Mouse (Mus musculus): ENCODE results near the gene Spred2. TPM values are rescaled to one million over a fixed set of nuclear protein-coding genes. Genes with fewer than 3 reads are reported as not detected.

Gene Spred2
- total and polyA plus RNA-seq, 3 experiments: 7.8 to 76.0 (median 25.9) TPM

DNA sequence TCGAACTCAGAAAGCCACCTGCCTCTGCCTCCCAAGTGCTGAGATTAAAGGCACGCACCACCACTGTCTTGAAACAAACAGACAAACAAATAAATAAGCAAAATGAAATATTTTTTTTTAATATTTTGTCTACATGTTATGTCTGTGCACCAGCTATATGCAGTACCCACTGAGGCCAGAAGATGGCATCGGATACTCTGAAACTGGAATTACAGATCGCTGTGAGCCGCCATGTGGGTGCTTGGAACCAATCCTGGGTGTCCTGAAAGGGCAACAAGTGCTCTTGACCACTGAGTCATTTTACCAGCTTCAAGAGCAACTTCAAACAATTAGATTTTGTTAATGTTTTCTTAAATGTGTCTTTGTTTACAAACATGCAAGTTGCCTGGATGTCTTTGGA lies 11.5 kb upstream of the Spred2 start:
- Histone ChIP-seq H3K4me3 (ENCODE audit: control insufficient read depth in 1 of 2, insufficient read depth in 1 of 2, low read depth in 2 of 2, low read length in 2 of 2) (no peak overlapping the region), H3K9ac (ENCODE audit: control insufficient read depth, low read depth, low read length, poor library complexity, severe bottlenecking) (no peak overlapping the region), H3K79me2 (ENCODE audit: control insufficient read depth, insufficient read depth, low read length, poor library complexity) (no peaks in the 10 kb centered on the region), H3K36me3 (ENCODE audit: control insufficient read depth in 1 of 2, insufficient read depth in 2 of 2, low read length in 2 of 2) (no peaks in the 10 kb centered on the region), H3K4me1 (ENCODE audit: control insufficient read depth in 1 of 2, insufficient read depth in 2 of 2, low read length in 2 of 2) (no peaks in the 10 kb centered on the region), H3K27ac (ENCODE audit: control insufficient read depth, low read depth, low read length) (no peak overlapping the region), H3K27me3 (ENCODE audit: control insufficient read depth in 1 of 2, insufficient read depth in 2 of 2, low read length in 2 of 2) (no peaks in the 10 kb centered on the region), H3K9me3 (replicated peaks; ENCODE audit: insufficient read depth, low read length) (no peaks in the 10 kb centered on the region)
- DNase-seq (ENCODE audit: low read depth, low spot score): peak; percentile 46
- TF ChIP-seq JUND (IDR thresholded peaks at IDR 0.05; ENCODE audit: low read depth, low read length) (no peak), RAD21 (IDR thresholded peaks at IDR 0.05; ENCODE audit: low read depth, low read length) (peak; percentile 65), ZNF384 (IDR thresholded peaks at IDR 0.05; ENCODE audit: low read depth, low read length) (no peak), SMC3 (IDR thresholded peaks at IDR 0.05; ENCODE audit: low read depth, low read length) (peak; percentile 66), CHD2 (IDR thresholded peaks at IDR 0.05; ENCODE audit: low read length) (no peak), CTCF (IDR thresholded peaks at IDR 0.05 in 2 of 3, conservative IDR thresholded peaks at IDR 0.05 in 1 of 3; ENCODE audit: control insufficient read depth in 1 of 3, insufficient read depth in 1 of 3, low read depth in 2 of 3, low read length in 3 of 3, poor library complexity in 1 of 3, severe bottlenecking in 1 of 3) (peak; percentile 22 to 57 (median 50)), UBTF (IDR thresholded peaks at IDR 0.05; ENCODE audit: borderline replicate concordance, insufficient read depth, low read depth, low read length) (no peak), ZC3H11A (IDR thresholded peaks at IDR 0.05; ENCODE audit: low read depth, low read length) (peak; percentile 49)

- H3K27me3 ChIP-seq (ENCODE audit: control insufficient read depth in 1 of 2, insufficient read depth in 2 of 2, low read length in 2 of 2): no peaks in the 10 kb centered on the region
- no peak overlapping the region for H3K9ac ChIP-seq (ENCODE audit: control insufficient read depth, low read depth, low read length, poor library complexity, severe bottlenecking)
- peaks cover 0 to 9% of the 10 kb centered on the region in 2 experiments; a peak in 2 of 4 replicates for H3K36me3 ChIP-seq (ENCODE audit: control insufficient read depth in 1 of 2, insufficient read depth in 2 of 2, low read length in 2 of 2)
- peaks cover 8 to 9% of the 10 kb centered on the region in 2 experiments for H3K4me1 ChIP-seq (ENCODE audit: control insufficient read depth in 1 of 2, insufficient read depth in 2 of 2, low read length in 2 of 2)
- no peaks in the 10 kb centered on the region for H3K9me3 ChIP-seq (replicated peaks; ENCODE audit: insufficient read depth, low read length)
- H3K4me3 ChIP-seq (ENCODE audit: control insufficient read depth in 1 of 2, insufficient read depth in 1 of 2, low read depth in 2 of 2, low read length in 2 of 2): no peak overlapping the region
- TF ChIP-seq ZC3H11A (IDR thresholded peaks at IDR 0.05; ENCODE audit: low read depth, low read length) (no peak), CHD2 (IDR thresholded peaks at IDR 0.05; ENCODE audit: low read length) (no peak), NRF1 (IDR thresholded peaks at IDR 0.05; ENCODE audit: insufficient read depth, low read depth, low read length, poor library complexity, severe bottlenecking) (no peak), ZNF384 (IDR thresholded peaks at IDR 0.05; ENCODE audit: low read depth, low read length) (no peak), TAL1 (IDR thresholded peaks at IDR 0.05; ENCODE audit: low read length) (no peak), EP300 (IDR thresholded peaks at IDR 0.05; ENCODE audit: low read depth in 1 of 2, low read length in 2 of 2) (no peak), USF2 (IDR thresholded peaks at IDR 0.05; ENCODE audit: borderline replicate concordance in 1 of 2, insufficient read depth in 1 of 2, low read depth in 1 of 2, low read length in 2 of 2) (no peak), MYB (IDR thresholded peaks at IDR 0.05; ENCODE audit: low read depth, low read length) (no peak), MYC (IDR thresholded peaks at IDR 0.05; ENCODE audit: low read depth, low read length) (no peak), MAFK (IDR thresholded peaks at IDR 0.05; ENCODE audit: borderline replicate concordance, low read depth, low read length) (no peak), GABPA (IDR thresholded peaks at IDR 0.05; ENCODE audit: low read depth, low read length) (no peak), POLR2AphosphoS2 (IDR thresholded peaks at IDR 0.05; ENCODE audit: low read length) (no peak), MAX (IDR thresholded peaks at IDR 0.05; ENCODE audit: low read length) (no peak), SMC3 (IDR thresholded peaks at IDR 0.05; ENCODE audit: low read depth, low read length) (no peak), RCOR1 (IDR thresholded peaks at IDR 0.05; ENCODE audit: low read depth, low read length) (no peak), GATA1 (IDR thresholded peaks at IDR 0.05; ENCODE audit: low read depth, low read length) (no peak), JUND (IDR thresholded peaks at IDR 0.05; ENCODE audit: low read depth, low read length) (no peak), TCF12 (IDR thresholded peaks at IDR 0.05; ENCODE audit: low read depth, low read length) (no peak)
- H3K27ac ChIP-seq (ENCODE audit: control insufficient read depth, low read depth, low read length): no peak overlapping the region
- DNase-seq (ENCODE audit: low read depth, low spot score): no peak
- no peaks in the 10 kb centered on the region for H3K79me2 ChIP-seq (ENCODE audit: control insufficient read depth, insufficient read depth, low read length, poor library complexity)
These were observed 10.4 kb upstream of the Spred2 start for GRCm38 (mm10) chr11:19913761-19914160.
